Comparison of ENCODE assay signal across 17 mouse cellular contexts in genomic region chr7:45558907-45559306, GRCm38 (mm10). TPM values are rescaled to one million over a fixed set of nuclear protein-coding genes. Genes with fewer than 3 reads are reported as not detected.
DNase-seq lines count a peak whose midpoint lies in the region; ATAC-seq and TF ChIP-seq lines count a peak whose summit lies in the region.
"Had no signal": no experiment of that assay in that cellular context is flagged by ENCODE, and none has a peak within 500 bp of the region (broad histone marks: within the 10 kb centered on the region; RNA-seq: fewer than 3 reads in every experiment).

No protein-coding gene starts in this region.

- no peak for ATAC-seq in midbrain, embryonic 15.5 days (replicated peaks)
- ATAC-seq: activated CD4-positive, CD25-positive, alpha-beta regulatory T cell, adult 4 months had no signal

- H3K4me2 ChIP-seq in midbrain, embryonic 15.5 days, result no peak overlapping the region
- H3K4me2 ChIP-seq: heart, embryonic 15.5 days; limb, embryonic 15.5 days; lung, embryonic 14.5 days; midbrain, embryonic 11.5 days; neural tube, embryonic 15.5 days had no signal

- DNase-seq in kidney, adult 18-20 months, result peak; percentile 34
- DNase-seq in kidney, postnatal 36 days, result no peak
- peak; percentile 95 for DNase-seq in ZHBTc4 (ENCODE audit: low read depth, low spot score)
- peak; percentile 25 to 70 for DNase-seq in lung, postnatal 4 days
- DNase-seq in thymus, postnatal 0 days (ENCODE audit: low spot score), result no peak
- DNase-seq: adrenal gland, postnatal 36 days; cerebellum, adult 9-11 months; gastrocnemius, postnatal 25 days; lung, embryonic 14.5 days; thymus, postnatal 36 days had no signal

- H3K27me3 ChIP-seq in ES-Bruce4 (ENCODE audit: control insufficient read depth, insufficient read depth, low read length, poor library complexity, severe bottlenecking), result no peaks in the 10 kb centered on the region
- H3K27me3 ChIP-seq in midbrain, embryonic 15.5 days (replicated peaks), result no peaks in the 10 kb centered on the region
- H3K27me3 ChIP-seq: heart, embryonic 15.5 days; limb, embryonic 15.5 days; neural tube, embryonic 15.5 days had no signal

- H3K36me3 ChIP-seq in ES-Bruce4 (ENCODE audit: control insufficient read depth, insufficient read depth, low read length, poor library complexity, severe bottlenecking), result no peaks in the 10 kb centered on the region
- H3K36me3 ChIP-seq in midbrain, embryonic 15.5 days (replicated peaks), result no peaks in the 10 kb centered on the region
- H3K36me3 ChIP-seq: heart, embryonic 15.5 days; limb, embryonic 15.5 days; neural tube, embryonic 15.5 days had no signal

- no peaks in the 10 kb centered on the region for H3K9me3 ChIP-seq in ES-Bruce4 (replicated peaks; ENCODE audit: control insufficient read depth, insufficient read depth, low read length, poor library complexity, severe bottlenecking)
- no peaks in the 10 kb centered on the region for H3K9me3 ChIP-seq in midbrain, embryonic 15.5 days
- H3K9me3 ChIP-seq: heart, embryonic 15.5 days; limb, embryonic 15.5 days; neural tube, embryonic 15.5 days had no signal

- H3K9ac ChIP-seq in ES-Bruce4 (ENCODE audit: low read depth, poor library complexity, severe bottlenecking), result peak overlapping the region; percentile 78
- no peak overlapping the region for H3K9ac ChIP-seq in midbrain, embryonic 15.5 days
- H3K9ac ChIP-seq: heart, embryonic 15.5 days; limb, embryonic 15.5 days; lung, embryonic 14.5 days; neural tube, embryonic 15.5 days had no signal

- WGBS in midbrain, embryonic 15.5 days, result 61% methylated on average over 6 of the region's 6 CpGs

- no peak for TF ChIP-seq POLR2A in ES-Bruce4 (IDR thresholded peaks at IDR 0.05; ENCODE audit: insufficient read depth, low read length)

- H3K27ac ChIP-seq in ES-Bruce4 (ENCODE audit: insufficient read depth, low read length), result peak overlapping the region; percentile 96
- no peak overlapping the region for H3K27ac ChIP-seq in midbrain, embryonic 15.5 days
- H3K27ac ChIP-seq: heart, embryonic 15.5 days; limb, embryonic 15.5 days; neural tube, embryonic 15.5 days had no signal

- TF ChIP-seq CTCF in ES-Bruce4 (IDR thresholded peaks at IDR 0.05; ENCODE audit: low read depth, low read length), result no peak

- peaks cover 13% of the 10 kb centered on the region for H3K4me1 ChIP-seq in ES-Bruce4 (ENCODE audit: control insufficient read depth, insufficient read depth, low read length)
- no peaks in the 10 kb centered on the region for H3K4me1 ChIP-seq in midbrain, embryonic 15.5 days

- H3K4me3 ChIP-seq in ES-Bruce4 (ENCODE audit: low read depth, low read length), result peak overlapping the region; percentile 48
- H3K4me3 ChIP-seq in midbrain, embryonic 15.5 days, result no peak overlapping the region
- H3K4me3 ChIP-seq: heart, embryonic 15.5 days; limb, embryonic 15.5 days; neural tube, embryonic 15.5 days had no signal

- TF ChIP-seq EP300 in ES-Bruce4 (IDR thresholded peaks at IDR 0.05; ENCODE audit: insufficient read depth, low read depth, low read length), result peak; percentile 89

RNA-seq across cellular contexts. Expression of gene Hsd17b14, which starts 4.2 kb away (rescaled TPM):
- polyA plus RNA-seq in ES-Bruce4 (2011; ENCODE audit: insufficient read depth, insufficient read length, low read depth, missing spikeins), result 55.0 and 62.2 TPM in 2 replicates
- polyA plus RNA-seq in thymus, postnatal 0 days (2015; fragmentation: Nextera tagmentation; extraction: Ambion mirVana), result 1.1 and 1.2 TPM in 2 replicates
- 0.37 TPM in 1 of 2 replicates, not detected in the other for polyA plus RNA-seq in midbrain, embryonic 15.5 days (2015; fragmentation: Nextera tagmentation; extraction: Ambion mirVana)
- polyA plus RNA-seq: activated CD4-positive, CD25-positive, alpha-beta regulatory T cell, adult 4 months; neural tube, embryonic 15.5 days had no signal

RNA-seq across cellular contexts. Expression of gene Bcat2, which starts 11.0 kb away (rescaled TPM):
- polyA plus RNA-seq in ES-Bruce4 (2011; ENCODE audit: insufficient read depth, insufficient read length, low read depth, missing spikeins), result 104 and 144 TPM in 2 replicates
- 86.5 and 87.3 TPM in 2 replicates for polyA plus RNA-seq in thymus, postnatal 0 days (2015; fragmentation: Nextera tagmentation; extraction: Ambion mirVana)
- polyA plus RNA-seq in midbrain, embryonic 15.5 days (2015; fragmentation: Nextera tagmentation; extraction: Ambion mirVana), result 23.8 and 27.1 TPM in 2 replicates

RNA-seq across cellular contexts. Expression of gene Plekha4, which starts 32.8 kb away (rescaled TPM):
- 14.3 and 18.6 TPM in 2 replicates for polyA plus RNA-seq in ES-Bruce4 (2011; ENCODE audit: insufficient read depth, insufficient read length, low read depth, missing spikeins)
- polyA plus RNA-seq in thymus, postnatal 0 days (2015; fragmentation: Nextera tagmentation; extraction: Ambion mirVana), result 3.3 and 4.6 TPM in 2 replicates
- 1.3 TPM in 2 replicates for polyA plus RNA-seq in midbrain, embryonic 15.5 days (2015; fragmentation: Nextera tagmentation; extraction: Ambion mirVana)

RNA-seq across cellular contexts. Expression of gene Ppp1r15a, which starts 32.8 kb away (rescaled TPM):
- polyA plus RNA-seq in ES-Bruce4 (2011; ENCODE audit: insufficient read depth, insufficient read length, low read depth, missing spikeins), result 15.5 and 18.6 TPM in 2 replicates
- polyA plus RNA-seq in thymus, postnatal 0 days (2015; fragmentation: Nextera tagmentation; extraction: Ambion mirVana), result 16.2 and 17.2 TPM in 2 replicates
- 11.7 and 12.5 TPM in 2 replicates for polyA plus RNA-seq in midbrain, embryonic 15.5 days (2015; fragmentation: Nextera tagmentation; extraction: Ambion mirVana)

RNA-seq across cellular contexts. Expression of gene Nucb1, which starts 48.7 kb away (rescaled TPM):
- 105 and 119 TPM in 2 replicates for polyA plus RNA-seq in ES-Bruce4 (2011; ENCODE audit: insufficient read depth, insufficient read length, low read depth, missing spikeins)
- 110 and 111 TPM in 2 replicates for polyA plus RNA-seq in thymus, postnatal 0 days (2015; fragmentation: Nextera tagmentation; extraction: Ambion mirVana)
- polyA plus RNA-seq in midbrain, embryonic 15.5 days (2015; fragmentation: Nextera tagmentation; extraction: Ambion mirVana), result 118 and 121 TPM in 2 replicates

Comparison
In these comparisons a context has a peak if more than half of its experiments do, and no peak if none do; other contexts are left out.
1. DNase-seq: peak in kidney, adult 18-20 months (single experiment), ZHBTc4 (single experiment) and lung, postnatal 4 days (2 of 2); none in kidney, postnatal 36 days (0 of 2) and thymus, postnatal 0 days (single experiment).
2. RNA of gene Hsd17b14, which starts 4.2 kb away (polyA plus RNA-seq): 55.0 to 62.2 TPM in ES-Bruce4; 1.1 to 1.2 TPM in thymus, postnatal 0 days and 0.37 TPM in midbrain, embryonic 15.5 days; every median in the first group is over 10 times any median in the second.